Mouse (Mus musculus) kidney, postnatal 4 days (tissue): ENCODE measurements around the gene Pmpcb.
"Not testable (repeated sequence)": the region's sequence is repeated elsewhere in the genome, so short reads cannot be mapped to it uniquely, and the experiment has no call there.

ENCODE experiments used
- DNase-seq, 2 experiments: peaks; one replicate each; pipeline ENCODE4 v3.0.0; 2021; ENCODE audit warnings: mixed read lengths in 2 of 2

Gene Pmpcb

DNA sequence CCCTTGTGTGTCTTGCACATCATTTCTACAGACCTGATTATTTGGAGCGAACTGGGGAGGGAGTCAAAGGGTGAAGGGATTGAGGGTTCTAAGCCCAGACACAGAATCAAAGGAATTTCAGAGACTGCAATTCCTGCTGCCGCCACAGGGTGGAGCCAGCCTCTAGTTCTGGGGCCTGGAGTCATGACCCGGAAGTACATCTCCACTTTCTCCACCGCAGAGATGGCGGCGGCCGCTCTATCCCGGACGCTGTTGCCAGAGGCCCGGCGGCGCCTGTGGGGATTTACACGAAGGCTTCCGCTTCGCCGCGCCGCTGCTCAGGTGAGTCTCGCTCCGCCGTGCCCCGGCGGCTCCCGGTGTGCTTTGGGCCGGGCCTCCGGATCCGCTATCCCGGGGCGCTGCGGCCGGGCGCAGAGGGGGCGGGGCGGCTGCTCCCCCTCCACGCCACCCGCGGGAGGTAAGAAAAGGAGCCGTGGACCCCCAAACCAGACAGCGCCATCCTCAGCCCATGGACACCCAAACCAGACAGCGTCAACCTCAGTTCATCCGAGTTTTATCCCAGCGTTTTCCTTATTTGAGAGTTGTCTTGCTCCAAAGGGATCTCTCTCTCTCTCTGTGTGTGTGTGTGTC is at the start of gene Pmpcb:
Gene Pmpcb, plus strand, starts transcription at position 186 of the 630 bp plus-strand sequence.
- DNase-seq = peak; percentile 91 to 94

GRCm38 (mm10) chr5:21692230-21692629 is 44.7 kb upstream of the Pmpcb start:
- no peak for DNase-seq

DNA sequence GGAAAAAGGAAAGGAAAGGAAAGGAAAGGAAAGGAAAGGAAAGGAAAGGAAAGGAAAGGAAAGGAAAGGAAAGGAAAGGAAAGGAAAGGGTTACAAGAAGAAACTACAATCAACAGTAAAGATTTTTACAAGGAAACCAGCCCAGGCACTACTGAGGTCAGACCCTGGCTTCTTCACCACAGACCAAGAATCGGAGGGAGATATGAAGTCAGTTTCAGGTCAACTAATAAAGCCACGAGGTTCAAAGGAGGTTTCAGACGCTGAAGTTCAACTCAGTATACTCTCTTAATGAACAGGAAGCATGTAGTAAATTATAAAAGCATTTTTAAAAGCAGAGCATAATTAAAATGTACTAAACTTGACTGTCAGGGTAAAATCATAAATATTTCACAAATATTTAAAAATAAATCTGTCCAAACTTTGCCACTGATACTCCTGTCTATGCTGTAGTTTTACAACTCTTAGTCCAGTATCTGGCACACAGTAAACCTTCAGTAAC is 43.5 kb upstream of the Pmpcb start:
- DNase-seq = no peak

DNA sequence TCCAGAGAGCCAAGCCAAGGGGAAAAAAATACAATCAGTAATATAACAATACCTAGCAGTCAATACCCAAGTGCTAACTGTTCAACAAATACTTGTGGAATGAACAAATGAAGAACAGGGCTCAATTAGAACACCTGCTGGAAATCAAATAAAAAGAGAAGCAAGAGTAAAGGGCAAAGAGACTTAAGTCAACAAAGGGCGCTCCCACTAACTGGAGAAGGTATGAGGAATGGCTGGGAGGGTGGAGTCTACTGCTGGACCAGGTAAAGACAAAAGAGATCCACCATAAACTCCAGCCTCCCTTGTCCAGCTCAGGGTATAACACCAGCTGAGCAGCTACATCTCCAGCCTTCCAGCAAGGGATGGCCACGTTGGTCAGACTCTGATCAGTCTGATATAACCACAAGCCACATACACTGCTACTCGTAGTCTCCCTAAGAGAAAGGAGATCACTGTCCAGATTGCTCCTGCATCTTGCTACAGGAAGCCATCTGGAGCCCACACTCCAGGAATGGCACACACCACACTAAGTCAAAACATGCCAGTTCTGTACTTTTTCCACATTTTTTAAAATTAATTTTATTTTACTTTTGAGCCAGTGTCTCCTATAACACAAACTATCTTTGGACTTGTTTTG is 42.0 kb upstream of the Pmpcb start:
- no peak for DNase-seq

- not testable (repeated sequence) for DNase-seq
Measured at GRCm38 (mm10) chr5:21699555-21699954, 37.4 kb upstream of the Pmpcb start.

DNA sequence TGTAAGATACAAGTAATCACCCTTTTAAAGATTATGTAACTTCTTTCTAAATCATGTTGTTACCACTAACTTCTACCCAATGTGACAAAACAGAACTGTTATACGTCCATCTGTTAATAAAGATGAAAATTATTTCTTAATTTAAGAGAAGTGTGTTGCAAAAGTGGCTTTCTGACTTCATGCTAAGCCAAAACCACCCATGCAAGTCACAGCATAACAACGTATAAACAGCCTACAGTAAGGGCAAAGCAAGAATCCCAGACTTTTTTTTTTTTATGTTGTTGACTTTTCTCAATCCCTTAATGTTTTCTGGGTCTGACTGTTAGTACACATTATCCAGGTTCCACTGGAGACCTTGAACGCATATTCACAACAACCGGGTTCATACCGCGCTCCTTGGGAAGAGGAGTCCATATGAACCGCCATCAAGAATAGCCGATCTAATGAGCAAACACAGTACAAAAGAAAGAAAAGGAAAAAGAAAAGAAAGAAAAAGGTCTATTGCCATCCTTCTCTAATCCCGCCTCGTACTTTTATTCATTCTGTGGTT is 36.6 kb upstream of the Pmpcb start:
- no peak for DNase-seq

DNA sequence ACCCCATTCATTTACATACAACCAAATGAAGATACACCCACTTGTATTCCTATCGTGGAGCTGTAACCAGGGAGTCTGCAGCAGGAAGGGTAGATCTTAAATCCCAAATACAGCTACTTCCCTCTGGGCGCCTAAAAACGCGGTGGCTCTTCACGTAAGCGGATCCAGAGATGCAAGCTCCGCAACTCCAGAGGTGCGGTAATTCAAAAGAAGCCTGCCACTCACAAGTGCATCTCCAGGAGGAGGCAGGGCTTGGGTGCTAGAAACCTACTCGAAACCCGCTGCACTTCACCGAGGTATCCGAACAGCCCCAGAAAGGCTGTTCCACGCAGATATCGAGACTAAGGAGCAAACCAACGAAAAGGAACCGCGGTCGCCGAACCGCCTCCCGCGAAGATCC is 36.0 kb upstream of the Pmpcb start:
- no peak for DNase-seq

DNA sequence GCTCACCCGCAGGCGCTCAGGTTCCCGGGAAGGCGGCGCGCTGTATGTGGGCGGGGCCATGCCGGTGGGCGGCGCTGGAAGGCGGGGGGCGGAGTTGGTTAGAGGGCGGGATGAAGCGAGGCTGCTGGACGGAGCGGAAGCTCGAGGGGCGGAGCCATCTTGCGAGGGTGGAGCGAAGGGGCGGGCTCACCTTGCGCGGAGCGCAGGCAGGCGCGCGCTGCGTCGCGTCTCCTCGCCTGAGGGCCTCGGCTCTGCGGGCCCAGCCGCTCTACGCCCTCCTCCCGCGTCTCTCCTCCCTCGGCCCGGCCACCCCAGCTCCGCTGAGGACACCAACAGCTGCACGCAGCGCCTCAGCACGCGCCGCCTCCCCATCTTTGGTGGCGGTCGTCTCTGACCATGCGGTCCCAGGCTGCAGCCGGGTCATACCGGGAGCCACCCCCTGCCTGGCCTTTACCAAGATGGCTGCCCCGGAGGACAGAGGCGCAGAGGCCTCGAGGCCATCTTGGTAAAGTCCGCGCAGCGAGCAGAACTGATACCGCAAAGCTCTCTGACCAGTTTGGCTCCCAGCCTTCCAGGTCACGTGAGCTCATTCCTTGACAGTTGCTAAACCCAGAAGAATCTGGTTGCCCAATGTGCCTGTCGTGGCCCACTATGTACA is 35.5 kb upstream of the Pmpcb start, which contains the start of gene Napepld:
Gene Napepld, minus strand, starts transcription at position 46 of the 658 bp plus-strand sequence.
- peak; percentile 100 for DNase-seq

- DNase-seq = no peak
Measured at GRCm38 (mm10) chr5:21702009-21702364, 35.0 kb upstream of the Pmpcb start.

DNA sequence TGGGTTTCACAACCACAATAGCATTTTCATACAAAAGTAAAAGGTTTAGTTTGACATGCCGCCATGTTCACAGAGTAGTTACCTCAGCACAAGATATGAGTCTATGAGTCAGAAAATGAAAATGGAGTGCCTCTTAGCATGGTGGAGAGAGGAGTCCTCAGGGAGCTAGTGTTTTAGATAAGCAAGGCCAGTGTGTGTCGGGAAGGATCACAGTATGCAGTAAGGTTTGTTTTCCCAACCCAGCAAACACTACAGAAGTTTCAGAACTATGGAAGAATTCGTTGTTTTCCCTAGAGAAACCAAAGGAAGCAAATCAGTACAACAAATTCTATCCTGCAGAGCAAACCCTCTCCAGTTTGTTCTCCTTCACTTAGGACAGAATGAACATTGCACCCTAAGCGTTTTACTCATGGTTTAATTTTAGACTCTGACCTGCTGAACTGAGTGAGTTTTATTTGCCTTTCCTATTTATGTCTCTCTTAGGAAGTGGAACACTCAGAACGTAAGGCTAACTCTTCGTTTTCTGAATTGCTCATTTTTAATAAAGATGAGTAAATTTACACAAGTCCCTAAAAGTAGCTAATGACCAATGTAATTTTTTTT is 34.0 kb upstream of the Pmpcb start:
- no peak for DNase-seq

DNA sequence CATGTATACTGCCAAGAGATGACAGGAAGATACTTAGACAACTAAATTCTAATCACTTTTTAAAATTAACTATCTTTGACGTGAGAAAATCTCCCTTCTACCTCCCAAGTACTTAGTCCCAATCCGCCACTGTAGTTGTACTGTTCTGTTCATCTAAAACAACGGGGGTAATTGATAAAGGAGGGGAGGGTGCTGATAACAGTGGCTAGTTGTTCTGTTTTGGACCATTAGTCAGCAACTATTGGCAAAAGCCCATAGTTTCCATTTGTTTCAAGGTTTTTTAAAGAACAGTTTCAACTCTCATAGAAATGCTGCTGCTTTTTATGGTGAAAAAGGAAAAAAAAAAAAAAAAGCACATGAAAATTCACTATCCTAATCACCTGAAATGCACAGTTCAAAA is 33.2 kb upstream of the Pmpcb start:
- DNase-seq = no peak

- DNase-seq = no peak
Measured at GRCm38 (mm10) chr5:21706546-21706945, 30.4 kb upstream of the Pmpcb start.

DNA sequence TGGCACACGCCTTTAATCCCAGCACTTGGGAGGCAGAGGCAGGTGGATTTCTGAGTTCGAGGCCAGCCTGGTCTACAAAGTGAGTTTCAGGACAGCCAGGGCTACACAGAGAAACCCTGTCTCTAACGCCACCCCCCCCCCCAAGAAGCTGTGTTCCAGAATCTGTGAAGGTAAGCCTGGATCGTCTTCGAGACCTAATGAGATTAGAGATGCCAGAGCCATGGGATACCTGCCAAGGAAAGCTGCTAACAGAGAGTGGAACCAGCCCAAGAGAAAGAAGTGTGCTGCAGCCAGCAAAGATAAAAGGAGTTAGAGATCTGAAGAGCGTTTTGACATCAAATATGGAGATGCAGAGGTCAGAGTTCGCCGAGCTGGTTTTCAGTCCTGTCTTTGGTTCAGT is 28.9 kb upstream of the Pmpcb start:
- not testable (repeated sequence) for DNase-seq

- peak; percentile 34 to 55 for DNase-seq
Measured at GRCm38 (mm10) chr5:21712127-21712715, 24.7 kb upstream of the Pmpcb start.

GRCm38 (mm10) chr5:21714447-21714846 is 22.5 kb upstream of the Pmpcb start:
- DNase-seq = no peak

- no peak for DNase-seq
Measured at GRCm38 (mm10) chr5:21717165-21717715, 19.7 kb upstream of the Pmpcb start.

GRCm38 (mm10) chr5:21718546-21718945 is 18.4 kb upstream of the Pmpcb start:
- DNase-seq = no peak

DNA sequence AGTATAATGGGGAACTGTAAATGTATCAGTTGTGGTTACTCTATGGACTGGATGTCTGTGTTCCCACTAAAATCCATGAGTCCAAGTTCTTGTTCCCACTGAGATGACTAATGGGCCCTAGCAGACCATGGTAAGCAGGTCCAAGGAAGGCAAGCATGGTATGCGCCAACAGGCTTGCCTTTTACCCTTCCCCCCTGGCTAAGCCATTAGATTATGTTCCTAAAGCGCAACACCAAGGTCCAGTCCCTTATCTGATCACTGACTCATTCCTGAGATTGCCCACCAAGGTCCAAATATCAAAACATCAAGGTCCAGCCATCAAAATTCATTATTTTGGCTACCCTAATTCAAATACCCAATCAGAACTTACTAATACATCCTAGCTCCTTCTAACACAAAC is 17.7 kb upstream of the Pmpcb start:
- DNase-seq = no peak

DNA sequence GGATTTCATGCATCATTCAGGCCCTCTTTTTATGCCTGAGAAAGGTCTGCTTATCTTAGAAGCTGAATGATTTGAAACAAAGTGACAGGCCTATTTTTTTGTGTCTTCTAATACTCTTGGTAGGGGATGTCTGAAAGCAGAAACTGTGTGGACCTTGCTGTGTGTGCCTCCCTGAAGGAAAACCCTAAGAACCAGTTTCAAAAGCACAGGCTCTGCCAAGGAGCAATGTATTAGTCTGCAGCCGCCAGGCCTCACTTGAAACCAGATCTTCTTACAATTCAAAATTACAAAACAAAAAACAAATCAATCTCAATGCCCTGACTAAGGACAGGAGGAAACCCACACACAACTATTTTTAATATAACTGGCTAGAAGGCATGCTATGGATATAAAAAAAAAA is 12.5 kb upstream of the Pmpcb start:
- no peak for DNase-seq

DNA sequence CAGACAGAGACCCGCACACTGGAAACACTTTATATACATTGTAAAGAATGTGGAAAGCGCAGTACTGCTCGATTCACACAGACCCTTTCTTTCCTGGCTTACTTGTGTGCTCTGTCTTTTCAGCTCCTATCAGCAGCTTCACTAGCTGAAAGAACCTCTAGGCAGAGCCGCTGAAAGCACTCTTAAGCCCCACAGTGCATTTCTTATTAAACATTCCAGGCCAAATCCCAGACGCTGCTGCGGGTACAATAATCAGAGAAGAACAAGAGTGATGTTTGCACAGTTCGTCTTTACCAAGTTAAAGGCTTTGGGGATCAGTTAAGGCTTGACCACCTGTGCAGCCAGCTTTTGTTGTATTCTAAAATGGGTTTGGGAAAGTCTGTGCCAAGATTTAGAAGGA is 12.1 kb upstream of the Pmpcb start:
- no peak for DNase-seq

DNA sequence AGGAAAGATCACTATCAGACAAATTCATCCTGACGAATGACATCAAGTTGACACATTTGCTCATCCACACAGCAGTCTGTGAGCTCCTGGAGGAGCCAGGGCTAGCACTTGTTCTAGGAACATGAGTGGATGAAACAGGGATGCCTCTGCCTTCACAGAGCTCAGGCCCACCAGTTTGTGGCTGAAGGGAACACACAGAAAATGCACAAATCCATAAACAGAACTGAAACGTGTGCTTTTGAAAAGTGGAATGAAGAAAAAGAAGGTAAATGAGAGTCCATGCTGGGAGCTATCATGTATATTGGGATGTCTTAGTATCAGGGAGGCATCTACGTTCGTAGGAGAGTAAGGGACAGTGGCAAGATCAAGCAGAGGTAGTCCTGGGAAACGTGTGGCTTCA is 7.8 kb upstream of the Pmpcb start:
- DNase-seq = no peak

- DNase-seq = peak; percentile 4 to 19
Measured at GRCm38 (mm10) chr5:21732177-21732911, 4.6 kb upstream of the Pmpcb start.
